Mouse (Mus musculus): ENCODE data around the gene Grem1. TPM values are rescaled to one million over a fixed set of nuclear protein-coding genes. Genes with fewer than 3 reads are reported as not detected.

Grem1 gene
- polyA plus RNA-seq, 1 experiment = 6.4 TPM

DNA sequence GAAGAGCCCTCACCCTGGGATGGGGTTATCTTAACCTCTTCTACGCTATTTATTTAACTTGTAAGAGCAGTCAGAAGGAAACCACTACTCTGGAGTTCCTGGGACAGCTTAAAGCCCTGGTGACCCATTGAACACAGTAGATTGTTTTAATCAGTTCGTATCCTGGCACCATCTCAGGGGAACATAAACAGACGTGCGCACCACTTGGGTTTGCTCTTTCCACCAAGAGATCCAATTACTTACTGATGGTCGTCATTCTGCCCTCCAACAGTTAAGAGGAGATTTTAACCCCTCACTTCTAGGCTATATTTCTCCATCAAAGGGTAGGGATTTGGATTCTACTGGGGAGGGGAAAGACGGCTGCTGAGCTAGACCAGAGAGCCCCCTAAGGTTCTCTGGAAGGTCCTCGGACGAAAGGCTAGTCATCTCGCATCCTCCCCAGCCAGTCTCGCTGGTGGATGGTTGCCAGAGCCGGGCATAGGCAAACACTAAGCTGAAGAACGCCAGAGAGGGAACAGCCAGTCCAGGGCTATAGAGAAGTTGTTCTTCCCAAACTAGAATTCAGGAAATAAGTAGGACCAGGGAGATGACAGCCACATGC is 1.4 kb downstream of the Grem1 start:
- Histone ChIP-seq H3K27ac (ENCODE audit: insufficient read depth, low read length) (no peak overlapping the region), H3K4me1 (ENCODE audit: control insufficient read depth, insufficient read depth, low read length) (no peaks in the 10 kb centered on the region), H3K4me3 (ENCODE audit: low read depth, low read length) (peak overlapping the region; percentile 44), H3K36me3 (ENCODE audit: control insufficient read depth, insufficient read depth, low read length, poor library complexity, severe bottlenecking) (no peaks in the 10 kb centered on the region), H3K9me3 (replicated peaks; ENCODE audit: control insufficient read depth, insufficient read depth, low read length, poor library complexity, severe bottlenecking) (no peaks in the 10 kb centered on the region), H3K9ac (ENCODE audit: low read depth, poor library complexity, severe bottlenecking) (no peak overlapping the region), H3K27me3 (ENCODE audit: control insufficient read depth, insufficient read depth, low read length, poor library complexity, severe bottlenecking) (peaks cover 7% of the 10 kb centered on the region)
- no peak for TF ChIP-seq CTCF (IDR thresholded peaks at IDR 0.05; ENCODE audit: low read depth, low read length)

DNA sequence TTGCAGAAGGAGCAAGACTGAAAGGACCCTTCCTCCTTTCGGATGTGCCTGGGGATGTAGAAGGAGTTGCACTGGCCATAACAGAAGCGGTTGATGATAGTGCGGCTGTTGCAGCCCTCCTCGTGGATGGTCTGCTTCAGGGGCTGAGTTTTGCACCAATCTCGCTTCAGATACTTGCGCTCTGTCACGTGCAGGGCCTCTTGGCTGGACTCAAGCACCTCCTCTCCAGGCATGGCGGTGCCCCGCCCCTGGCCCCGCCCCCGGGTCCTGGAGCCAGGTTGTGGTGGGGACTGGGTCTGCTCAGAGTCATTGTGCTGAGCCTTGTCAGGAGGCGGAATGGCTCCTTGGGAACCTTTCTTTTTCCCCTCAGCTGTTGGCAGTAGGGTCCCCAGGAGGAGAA is 8.7 kb downstream of the Grem1 start:
- Histone ChIP-seq H3K9me3 (replicated peaks; ENCODE audit: control insufficient read depth, insufficient read depth, low read length, poor library complexity, severe bottlenecking) (no peaks in the 10 kb centered on the region), H3K4me1 (ENCODE audit: control insufficient read depth, insufficient read depth, low read length) (no peaks in the 10 kb centered on the region), H3K4me3 (ENCODE audit: low read depth, low read length) (no peak overlapping the region), H3K9ac (ENCODE audit: low read depth, poor library complexity, severe bottlenecking) (no peak overlapping the region), H3K36me3 (ENCODE audit: control insufficient read depth, insufficient read depth, low read length, poor library complexity, severe bottlenecking) (no peaks in the 10 kb centered on the region), H3K27ac (ENCODE audit: insufficient read depth, low read length) (no peak overlapping the region), H3K27me3 (ENCODE audit: control insufficient read depth, insufficient read depth, low read length, poor library complexity, severe bottlenecking) (no peaks in the 10 kb centered on the region)
- no peak for TF ChIP-seq POLR2A (IDR thresholded peaks at IDR 0.05; ENCODE audit: insufficient read depth, low read length)
- no peak for TF ChIP-seq EP300 (IDR thresholded peaks at IDR 0.05; ENCODE audit: insufficient read depth, low read depth, low read length)
- no peak for TF ChIP-seq CTCF (IDR thresholded peaks at IDR 0.05; ENCODE audit: low read depth, low read length)

DNA sequence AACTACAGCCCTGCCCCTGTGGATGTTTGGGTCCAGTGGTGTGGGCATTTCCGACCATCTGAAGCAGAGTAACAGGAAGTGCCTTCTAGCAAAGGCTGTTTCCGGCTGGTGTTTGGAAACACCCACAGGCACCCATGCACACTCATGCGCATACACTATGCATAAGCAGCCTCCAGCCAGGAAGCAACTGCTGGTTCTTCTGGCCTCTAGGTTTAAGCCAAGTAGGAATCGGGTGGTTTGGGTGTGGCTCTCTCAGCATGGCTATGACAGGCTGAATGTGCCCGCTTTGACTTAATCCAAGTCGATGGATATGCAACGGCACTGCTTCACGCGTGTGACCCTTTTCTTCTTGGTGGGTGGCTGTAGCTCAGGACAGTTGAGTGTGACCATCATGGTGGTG is 9.1 kb downstream of the Grem1 start:
- no peak for TF ChIP-seq EP300 (IDR thresholded peaks at IDR 0.05; ENCODE audit: insufficient read depth, low read depth, low read length)
- no peak for TF ChIP-seq CTCF (IDR thresholded peaks at IDR 0.05; ENCODE audit: low read depth, low read length)
- no peak for TF ChIP-seq POLR2A (IDR thresholded peaks at IDR 0.05; ENCODE audit: insufficient read depth, low read length)
- H3K36me3 ChIP-seq (ENCODE audit: control insufficient read depth, insufficient read depth, low read length, poor library complexity, severe bottlenecking) = no peaks in the 10 kb centered on the region
- H3K4me1 ChIP-seq (ENCODE audit: control insufficient read depth, insufficient read depth, low read length) = no peaks in the 10 kb centered on the region
- H3K27ac ChIP-seq (ENCODE audit: insufficient read depth, low read length) = no peak overlapping the region
- H3K9me3 ChIP-seq (replicated peaks; ENCODE audit: control insufficient read depth, insufficient read depth, low read length, poor library complexity, severe bottlenecking) = no peaks in the 10 kb centered on the region
- H3K27me3 ChIP-seq (ENCODE audit: control insufficient read depth, insufficient read depth, low read length, poor library complexity, severe bottlenecking) = no peaks in the 10 kb centered on the region
- H3K9ac ChIP-seq (ENCODE audit: low read depth, poor library complexity, severe bottlenecking) = no peak overlapping the region
- no peak overlapping the region for H3K4me3 ChIP-seq (ENCODE audit: low read depth, low read length)

DNA sequence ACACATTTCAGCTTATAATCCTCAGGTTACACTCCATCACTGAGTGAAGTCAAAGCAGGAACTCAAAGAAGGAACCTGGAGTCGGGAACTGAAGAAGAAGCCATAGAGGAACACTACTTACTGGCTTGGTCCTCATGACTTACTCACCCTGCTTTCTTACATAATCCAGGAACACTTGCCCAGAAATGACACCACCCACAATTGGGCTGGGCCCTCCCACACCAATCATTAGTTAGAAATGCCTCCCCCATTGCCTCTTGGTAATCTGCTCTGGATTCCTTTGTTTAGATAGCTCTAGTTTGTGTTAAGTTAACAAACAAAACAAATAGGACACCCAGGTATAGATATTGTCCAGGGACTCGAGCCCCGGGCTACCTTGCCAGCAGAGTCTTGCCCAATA is 29.9 kb downstream of the Grem1 start:
- no peaks in the 10 kb centered on the region for H3K4me1 ChIP-seq (ENCODE audit: control insufficient read depth, insufficient read depth, low read length)
- TF ChIP-seq POLR2A (IDR thresholded peaks at IDR 0.05; ENCODE audit: insufficient read depth, low read length) (no peak), CTCF (IDR thresholded peaks at IDR 0.05; ENCODE audit: low read depth, low read length) (no peak), EP300 (IDR thresholded peaks at IDR 0.05; ENCODE audit: insufficient read depth, low read depth, low read length) (no peak)

DNA sequence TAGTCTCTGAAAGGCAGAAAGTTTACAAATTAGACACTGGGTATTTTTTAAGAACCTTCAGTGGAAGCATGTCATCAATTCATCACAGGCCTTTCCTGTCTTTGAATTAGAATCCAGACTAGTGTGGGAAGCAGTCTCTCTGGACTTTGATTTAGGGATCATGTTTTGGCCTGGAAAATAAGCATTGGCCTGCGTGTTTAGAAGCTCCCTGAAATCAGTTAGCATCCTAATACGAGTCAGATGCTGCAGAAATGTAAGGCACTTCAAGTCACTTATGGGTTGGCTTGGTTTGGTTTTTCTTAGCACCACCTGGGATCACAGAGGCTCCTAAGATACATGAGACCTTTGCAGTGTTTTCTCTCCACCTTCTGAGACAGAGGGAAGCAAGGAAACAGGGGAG is 43.6 kb downstream of the Grem1 start:
- no peaks in the 10 kb centered on the region for H3K36me3 ChIP-seq (ENCODE audit: control insufficient read depth, insufficient read depth, low read length, poor library complexity, severe bottlenecking)
- H3K4me3 ChIP-seq (ENCODE audit: low read depth, low read length) = no peak overlapping the region
- H3K4me1 ChIP-seq (ENCODE audit: control insufficient read depth, insufficient read depth, low read length) = no peaks in the 10 kb centered on the region
- H3K9me3 ChIP-seq (replicated peaks; ENCODE audit: control insufficient read depth, insufficient read depth, low read length, poor library complexity, severe bottlenecking) = no peaks in the 10 kb centered on the region
- H3K27me3 ChIP-seq (ENCODE audit: control insufficient read depth, insufficient read depth, low read length, poor library complexity, severe bottlenecking) = no peaks in the 10 kb centered on the region
- no peak overlapping the region for H3K9ac ChIP-seq (ENCODE audit: low read depth, poor library complexity, severe bottlenecking)
- TF ChIP-seq CTCF (IDR thresholded peaks at IDR 0.05; ENCODE audit: low read depth, low read length) (no peak), POLR2A (IDR thresholded peaks at IDR 0.05; ENCODE audit: insufficient read depth, low read length) (no peak), EP300 (IDR thresholded peaks at IDR 0.05; ENCODE audit: insufficient read depth, low read depth, low read length) (no peak)
- H3K27ac ChIP-seq (ENCODE audit: insufficient read depth, low read length) = no peak overlapping the region

More for the DNA sequence above, 29.9 kb downstream of the Grem1 start:
- H3K27ac ChIP-seq (ENCODE audit: insufficient read depth, low read length) = no peak overlapping the region
- H3K9me3 ChIP-seq (replicated peaks; ENCODE audit: control insufficient read depth, insufficient read depth, low read length, poor library complexity, severe bottlenecking) = peaks cover 4% of the 10 kb centered on the region; the same call in 1 of the 2 replicates
- H3K36me3 ChIP-seq (ENCODE audit: control insufficient read depth, insufficient read depth, low read length, poor library complexity, severe bottlenecking) = no peaks in the 10 kb centered on the region
- H3K9ac ChIP-seq (ENCODE audit: low read depth, poor library complexity, severe bottlenecking) = no peak overlapping the region
- no peaks in the 10 kb centered on the region for H3K27me3 ChIP-seq (ENCODE audit: control insufficient read depth, insufficient read depth, low read length, poor library complexity, severe bottlenecking)
- no peak overlapping the region for H3K4me3 ChIP-seq (ENCODE audit: low read depth, low read length)

DNA sequence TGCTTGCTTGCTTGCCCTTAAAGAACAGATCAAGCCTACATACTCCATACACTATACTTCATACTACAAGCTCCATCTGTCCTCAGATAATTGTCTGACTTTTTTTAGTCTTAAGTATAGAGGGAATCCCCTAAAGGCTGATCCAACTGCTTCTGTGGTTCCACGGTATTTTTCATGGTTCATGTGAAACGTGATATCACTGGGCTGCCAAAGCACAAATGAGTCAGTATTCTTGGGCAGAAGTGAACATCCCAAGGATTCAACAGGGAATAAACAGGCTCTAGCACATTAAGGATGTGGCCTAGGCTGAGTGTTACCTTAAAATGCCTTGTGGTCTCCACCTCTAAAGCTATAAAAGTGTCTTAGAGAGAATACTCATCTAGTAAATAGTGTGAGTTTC is 45.0 kb downstream of the Grem1 start:
- Histone ChIP-seq H3K9me3 (replicated peaks; ENCODE audit: control insufficient read depth, insufficient read depth, low read length, poor library complexity, severe bottlenecking) (no peaks in the 10 kb centered on the region), H3K4me1 (ENCODE audit: control insufficient read depth, insufficient read depth, low read length) (no peaks in the 10 kb centered on the region), H3K27me3 (ENCODE audit: control insufficient read depth, insufficient read depth, low read length, poor library complexity, severe bottlenecking) (no peaks in the 10 kb centered on the region), H3K27ac (ENCODE audit: insufficient read depth, low read length) (no peak overlapping the region), H3K36me3 (ENCODE audit: control insufficient read depth, insufficient read depth, low read length, poor library complexity, severe bottlenecking) (no peaks in the 10 kb centered on the region), H3K9ac (ENCODE audit: low read depth, poor library complexity, severe bottlenecking) (no peak overlapping the region), H3K4me3 (ENCODE audit: low read depth, low read length) (no peak overlapping the region)
- no peak for TF ChIP-seq EP300 (IDR thresholded peaks at IDR 0.05; ENCODE audit: insufficient read depth, low read depth, low read length)
- no peak for TF ChIP-seq CTCF (IDR thresholded peaks at IDR 0.05; ENCODE audit: low read depth, low read length)
- no peak for TF ChIP-seq POLR2A (IDR thresholded peaks at IDR 0.05; ENCODE audit: insufficient read depth, low read length)
